Mouse (Mus musculus): ENCODE results near the gene Cyp1a1. TPM values are rescaled to one million over a fixed set of nuclear protein-coding genes. Genes with fewer than 3 reads are reported as not detected.
A peak's percentile ranks its signal among the peaks of the same experiment; 100 is the strongest.
"Not testable (repeated sequence)": the region's sequence is repeated elsewhere in the genome, so short reads cannot be mapped to it uniquely, and the experiment has no call there.

Gene Cyp1a1
- polyA plus RNA-seq, 1 experiment: 0.97 TPM

GRCm38 (mm10) chr9:57697380-57697779, 9.7 kb downstream of the Cyp1a1 start:
- H3K4me1 ChIP-seq (ENCODE audit: control insufficient read depth, insufficient read depth, low read length): peaks cover 5% of the 10 kb centered on the region; the same call in 1 of the 2 replicates
- DNase-seq: no peak
- no peaks in the 10 kb centered on the region for H3K36me3 ChIP-seq (ENCODE audit: control insufficient read depth, insufficient read depth, low read length)
- H3K27ac ChIP-seq (ENCODE audit: insufficient read depth, low read depth, low read length): no peak overlapping the region
- no peak overlapping the region for H3K4me3 ChIP-seq (ENCODE audit: insufficient read depth, low read depth, low read length)
- no peak for TF ChIP-seq POLR2A (IDR thresholded peaks at IDR 0.05; ENCODE audit: low read depth, low read length)
- no peak for TF ChIP-seq CTCF (conservative IDR thresholded peaks at IDR 0.05; ENCODE audit: insufficient read depth, insufficient read length, low read depth, low read length)
- WGBS: 54% methylated on average over 4 of the region's 4 CpGs
- H3K27me3 ChIP-seq (replicated peaks; ENCODE audit: control insufficient read depth, insufficient read depth, low read length): no peaks in the 10 kb centered on the region

- DNase-seq: no peak
Measured at GRCm38 (mm10) chr9:57698466-57699150, 10.9 kb downstream of the Cyp1a1 start.

GRCm38 (mm10) chr9:57706496-57706895, 18.8 kb downstream of the Cyp1a1 start:
- Histone ChIP-seq H3K4me3 (ENCODE audit: insufficient read depth, low read depth, low read length) (no peak overlapping the region), H3K27me3 (replicated peaks; ENCODE audit: control insufficient read depth, insufficient read depth, low read length) (no peaks in the 10 kb centered on the region), H3K4me1 (ENCODE audit: control insufficient read depth, insufficient read depth, low read length) (no peaks in the 10 kb centered on the region; the same call in 1 of the 2 replicates), H3K27ac (ENCODE audit: insufficient read depth, low read depth, low read length) (no peak overlapping the region), H3K36me3 (ENCODE audit: control insufficient read depth, insufficient read depth, low read length) (no peaks in the 10 kb centered on the region)
- TF ChIP-seq POLR2A (IDR thresholded peaks at IDR 0.05; ENCODE audit: low read depth, low read length) (no peak), CTCF (conservative IDR thresholded peaks at IDR 0.05; ENCODE audit: insufficient read depth, insufficient read length, low read depth, low read length) (no peak)
- no peak for DNase-seq
- 84% methylated on average over 3 of the region's 3 CpGs for WGBS

More at GRCm38 (mm10) chr9:57698466-57699150, 10.9 kb downstream of the Cyp1a1 start:
- no peak overlapping the region for H3K4me3 ChIP-seq (ENCODE audit: insufficient read depth, low read depth, low read length)
- TF ChIP-seq POLR2A (IDR thresholded peaks at IDR 0.05; ENCODE audit: low read depth, low read length): no peak
- TF ChIP-seq CTCF (conservative IDR thresholded peaks at IDR 0.05; ENCODE audit: insufficient read depth, insufficient read length, low read depth, low read length): no peak
- no peaks in the 10 kb centered on the region for H3K36me3 ChIP-seq (ENCODE audit: control insufficient read depth, insufficient read depth, low read length)
- no peak overlapping the region for H3K27ac ChIP-seq (ENCODE audit: insufficient read depth, low read depth, low read length)
- H3K27me3 ChIP-seq (replicated peaks; ENCODE audit: control insufficient read depth, insufficient read depth, low read length): no peaks in the 10 kb centered on the region
- H3K4me1 ChIP-seq (ENCODE audit: control insufficient read depth, insufficient read depth, low read length): peaks cover 5% of the 10 kb centered on the region; the same call in 1 of the 2 replicates
- WGBS: 73% methylated on average over 1 of the region's 1 CpGs

GRCm38 (mm10) chr9:57708068-57708719, 20.5 kb downstream of the Cyp1a1 start, which contains the start of gene Edc3:
Edc3 (plus strand) TSS chr9:57708540.
- Histone ChIP-seq H3K36me3 (ENCODE audit: control insufficient read depth, insufficient read depth, low read length) (no peaks in the 10 kb centered on the region; the same call in 1 of the 2 replicates), H3K27ac (ENCODE audit: insufficient read depth, low read depth, low read length) (peak within 1 kb of the TSS; percentile 58), H3K27me3 (replicated peaks; ENCODE audit: control insufficient read depth, insufficient read depth, low read length) (no peaks in the 10 kb centered on the region), H3K4me3 (ENCODE audit: insufficient read depth, low read depth, low read length) (peak within 1 kb of the TSS; percentile 80), H3K4me1 (ENCODE audit: control insufficient read depth, insufficient read depth, low read length) (no peaks in the 10 kb centered on the region; the same call in 1 of the 2 replicates)
- DNase-seq: peak; percentile 93
- WGBS: 1% methylated on average over 23 of the region's 23 CpGs
- TF ChIP-seq CTCF (conservative IDR thresholded peaks at IDR 0.05; ENCODE audit: insufficient read depth, insufficient read length, low read depth, low read length): no peak
- no peak for TF ChIP-seq POLR2A (IDR thresholded peaks at IDR 0.05; ENCODE audit: low read depth, low read length)

- peak; percentile 40 for DNase-seq
- peak overlapping the region; percentile 80 for H3K4me3 ChIP-seq (ENCODE audit: insufficient read depth, low read depth, low read length)
- H3K4me1 ChIP-seq (ENCODE audit: control insufficient read depth, insufficient read depth, low read length): no peaks in the 10 kb centered on the region; the same call in 1 of the 2 replicates
- H3K36me3 ChIP-seq (ENCODE audit: control insufficient read depth, insufficient read depth, low read length): no peaks in the 10 kb centered on the region; the same call in 1 of the 2 replicates
- TF ChIP-seq CTCF (conservative IDR thresholded peaks at IDR 0.05; ENCODE audit: insufficient read depth, insufficient read length, low read depth, low read length) (no peak), POLR2A (IDR thresholded peaks at IDR 0.05; ENCODE audit: low read depth, low read length) (no peak)
- no peaks in the 10 kb centered on the region for H3K27me3 ChIP-seq (replicated peaks; ENCODE audit: control insufficient read depth, insufficient read depth, low read length)
- WGBS: 2% methylated on average over 39 of the region's 39 CpGs
- peak overlapping the region; percentile 58 for H3K27ac ChIP-seq (ENCODE audit: insufficient read depth, low read depth, low read length)
Measured at GRCm38 (mm10) chr9:57708720-57709274, 21.1 kb downstream of the Cyp1a1 start.

GRCm38 (mm10) chr9:57710214-57710613, 22.5 kb downstream of the Cyp1a1 start:
- not testable (repeated sequence) for H3K36me3 ChIP-seq (ENCODE audit: control insufficient read depth, insufficient read depth, low read length); H3K27ac ChIP-seq (ENCODE audit: insufficient read depth, low read depth, low read length); H3K27me3 ChIP-seq (replicated peaks; ENCODE audit: control insufficient read depth, insufficient read depth, low read length); DNase-seq; H3K4me3 ChIP-seq (ENCODE audit: insufficient read depth, low read depth, low read length); H3K4me1 ChIP-seq (ENCODE audit: control insufficient read depth, insufficient read depth, low read length)
- 90% methylated on average over 5 of the region's 5 CpGs for WGBS

GRCm38 (mm10) chr9:57712194-57712593, 24.5 kb downstream of the Cyp1a1 start:
- H3K27me3 ChIP-seq (replicated peaks; ENCODE audit: control insufficient read depth, insufficient read depth, low read length): no peaks in the 10 kb centered on the region
- peaks cover 6% of the 10 kb centered on the region; the same call in 1 of the 2 replicates for H3K4me1 ChIP-seq (ENCODE audit: control insufficient read depth, insufficient read depth, low read length)
- 83% methylated on average over 2 of the region's 2 CpGs for WGBS
- no peak for DNase-seq
- peak; percentile 35 for TF ChIP-seq CTCF (conservative IDR thresholded peaks at IDR 0.05; ENCODE audit: insufficient read depth, insufficient read length, low read depth, low read length)
- TF ChIP-seq POLR2A (IDR thresholded peaks at IDR 0.05; ENCODE audit: low read depth, low read length): no peak
- H3K4me3 ChIP-seq (ENCODE audit: insufficient read depth, low read depth, low read length): no peak overlapping the region
- peaks cover 11% of the 10 kb centered on the region for H3K36me3 ChIP-seq (ENCODE audit: control insufficient read depth, insufficient read depth, low read length)
- no peak overlapping the region for H3K27ac ChIP-seq (ENCODE audit: insufficient read depth, low read depth, low read length)

Measured in kidney, adult 2 months (tissue).